Mouse (Mus musculus) brain, embryonic 18.5 days (tissue): ENCODE results near the gene Xylt1.

ENCODE experiments used
- DNase-seq: peaks from one replicate; pipeline ENCODE4 v3.0.0-alpha.2; 2012; ENCODE audit warnings: low read depth, low spot score

Xylt1 gene

DNA sequence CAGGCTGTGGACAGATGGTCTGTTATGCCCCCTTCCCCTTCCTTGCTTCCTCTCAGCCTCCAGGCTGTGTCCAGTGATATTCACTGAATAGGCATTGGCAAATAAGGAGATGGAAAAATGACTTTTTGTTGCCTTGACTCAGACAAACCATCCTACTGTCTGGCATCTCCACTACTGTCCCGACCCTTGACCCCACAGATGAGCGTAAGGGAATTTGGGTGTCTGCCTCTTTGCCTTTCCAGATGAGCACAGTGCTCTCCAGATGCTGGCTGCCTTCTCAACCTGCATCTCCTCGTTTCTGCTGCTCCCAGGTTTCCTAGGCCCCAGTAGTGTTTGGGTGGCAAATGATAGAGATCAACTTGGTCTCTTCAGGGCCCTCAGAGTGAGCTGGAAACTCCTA lies 54.3 kb downstream of the Xylt1 start:
- no peak for DNase-seq

DNA sequence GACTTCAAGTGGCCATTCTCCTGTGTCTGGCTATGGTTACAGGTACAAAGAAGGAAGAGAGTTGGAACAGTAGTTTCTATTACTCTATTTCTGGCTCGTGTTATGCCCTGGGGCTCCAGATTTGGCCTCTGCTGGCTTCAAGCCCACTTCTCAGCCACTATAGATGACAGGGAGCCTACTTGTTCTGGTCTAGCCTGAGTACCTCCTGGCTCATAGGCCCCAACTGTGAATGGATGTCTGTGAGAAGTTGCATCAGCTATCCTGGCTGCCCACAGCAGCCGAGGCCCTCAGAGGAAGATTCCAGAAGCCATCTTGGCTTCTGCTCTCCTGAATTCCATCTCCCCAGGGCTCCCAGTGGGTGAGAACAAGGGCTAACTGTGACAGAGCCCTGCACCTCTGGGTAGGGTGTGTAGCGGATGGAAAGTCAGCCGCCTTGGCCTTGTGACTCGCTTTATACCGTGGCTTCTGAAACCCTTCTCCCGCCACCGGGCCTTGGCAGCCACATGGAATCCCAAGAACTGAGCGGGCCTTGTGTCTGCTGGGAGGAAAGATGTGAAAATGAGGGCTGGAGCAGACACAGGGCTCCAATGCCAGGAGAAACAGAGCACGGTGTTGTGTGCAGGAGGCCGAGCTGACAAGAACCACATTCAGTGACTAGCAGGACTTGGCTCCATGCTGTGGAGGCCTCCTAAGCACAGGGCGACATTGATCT lies 55.1 kb downstream of the Xylt1 start:
- peak; percentile 46 for DNase-seq

DNA sequence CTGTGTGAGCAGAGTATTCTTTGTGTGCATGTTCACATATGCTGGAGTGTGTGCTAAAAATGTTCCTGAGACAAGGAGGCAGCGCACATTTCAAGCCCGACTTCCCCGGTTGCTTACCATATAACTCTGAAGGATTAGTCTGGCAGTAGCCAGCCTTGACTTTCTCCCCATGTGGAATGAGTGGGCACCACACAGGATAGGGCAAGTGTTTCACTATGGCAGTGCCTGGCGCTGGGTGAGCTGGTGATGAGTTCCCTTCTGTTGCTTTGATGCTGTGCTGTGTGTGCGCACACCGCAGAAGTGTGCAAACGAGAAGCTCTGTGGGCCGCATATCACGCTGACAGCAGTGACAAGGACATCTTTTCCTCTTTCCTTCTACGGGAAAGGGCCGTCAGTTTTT lies 56.1 kb downstream of the Xylt1 start:
- DNase-seq, result no peak

DNA sequence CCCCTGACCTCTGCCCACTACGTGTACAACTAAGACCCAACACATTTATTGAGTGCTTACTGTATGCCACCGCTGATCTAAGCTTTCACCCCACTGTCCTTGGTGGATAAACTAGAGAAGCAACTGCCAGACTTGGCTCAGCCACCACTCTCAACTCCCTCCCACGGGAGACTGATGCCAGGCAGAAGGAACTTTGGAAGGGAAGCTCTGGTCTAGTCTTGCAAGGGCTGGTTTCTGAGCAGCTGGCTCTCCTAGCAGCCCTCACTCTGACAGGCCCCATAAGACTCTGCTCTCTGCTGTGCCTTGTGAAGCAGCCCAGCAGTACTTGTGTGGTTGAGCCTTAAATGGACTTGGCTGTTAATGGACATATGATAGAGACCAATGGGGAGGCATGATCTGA lies 60.2 kb downstream of the Xylt1 start:
- DNase-seq, result no peak

DNA sequence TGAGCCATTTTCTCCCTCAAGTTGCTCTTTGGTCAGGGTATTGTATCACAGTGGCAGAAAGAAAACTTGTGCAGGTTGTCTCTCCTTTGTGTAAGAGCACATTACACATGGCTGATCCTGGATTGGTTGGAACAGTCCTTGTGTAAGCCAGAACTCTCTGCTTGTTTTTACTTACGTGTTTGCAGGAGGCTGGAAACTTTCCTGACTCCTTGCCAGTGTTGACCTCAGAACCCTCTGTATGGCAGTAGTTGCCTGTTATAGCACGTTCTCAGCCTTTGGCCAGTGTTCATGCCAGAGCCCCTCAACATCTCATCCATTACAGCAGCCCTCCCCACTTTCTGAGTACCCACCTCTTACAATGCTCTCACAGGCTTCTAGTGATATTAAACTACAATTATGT lies 61.9 kb downstream of the Xylt1 start:
- DNase-seq, result no peak

GRCm38 (mm10) chr7:117443215-117443614 lies 62.4 kb downstream of the Xylt1 start:
- no peak for DNase-seq

GRCm38 (mm10) chr7:117445471-117445870 lies 64.7 kb downstream of the Xylt1 start:
- no peak for DNase-seq

DNA sequence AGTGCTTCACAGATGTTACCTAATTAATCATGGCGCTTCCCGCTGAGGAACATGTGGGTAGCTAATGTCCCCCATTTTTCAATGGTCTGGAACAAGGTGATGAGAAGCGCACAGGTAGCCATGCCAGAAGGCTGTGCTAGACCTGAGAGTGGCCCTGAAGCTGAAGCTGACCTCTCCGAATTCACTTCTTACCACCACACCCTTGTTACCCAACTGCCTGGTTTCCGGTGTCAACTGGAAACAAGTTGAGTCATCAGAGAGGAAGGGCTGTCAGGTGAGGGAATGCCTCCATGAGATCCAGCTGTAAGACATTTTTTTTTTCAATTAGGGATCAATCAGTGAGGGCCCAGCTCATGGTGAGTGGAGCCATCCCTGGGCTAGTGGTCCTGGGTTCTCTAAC lies 68.8 kb downstream of the Xylt1 start:
- no peak for DNase-seq

- DNase-seq, result no peak
Measured at GRCm38 (mm10) chr7:117451212-117451611, 70.4 kb downstream of the Xylt1 start.

DNA sequence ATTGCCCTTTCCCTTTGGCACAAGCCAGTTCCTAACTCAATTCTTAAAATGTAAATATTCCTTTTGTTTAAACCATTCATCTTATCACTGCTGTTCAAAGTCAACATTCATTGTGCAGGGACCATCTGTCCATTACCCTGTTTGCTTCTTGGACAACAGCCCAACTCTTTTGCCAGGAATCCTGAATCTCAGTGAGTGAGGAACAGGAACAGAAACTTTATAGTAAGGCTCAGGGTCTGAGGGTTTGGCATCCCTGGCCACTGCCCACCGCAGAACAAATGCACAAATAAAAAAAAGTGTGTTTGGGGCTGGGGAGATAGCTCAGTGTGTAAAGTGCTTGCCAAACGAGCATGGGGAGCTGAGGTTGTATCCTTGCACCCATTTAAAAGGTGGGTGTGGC lies 71.5 kb downstream of the Xylt1 start:
- DNase-seq, result no peak

DNA sequence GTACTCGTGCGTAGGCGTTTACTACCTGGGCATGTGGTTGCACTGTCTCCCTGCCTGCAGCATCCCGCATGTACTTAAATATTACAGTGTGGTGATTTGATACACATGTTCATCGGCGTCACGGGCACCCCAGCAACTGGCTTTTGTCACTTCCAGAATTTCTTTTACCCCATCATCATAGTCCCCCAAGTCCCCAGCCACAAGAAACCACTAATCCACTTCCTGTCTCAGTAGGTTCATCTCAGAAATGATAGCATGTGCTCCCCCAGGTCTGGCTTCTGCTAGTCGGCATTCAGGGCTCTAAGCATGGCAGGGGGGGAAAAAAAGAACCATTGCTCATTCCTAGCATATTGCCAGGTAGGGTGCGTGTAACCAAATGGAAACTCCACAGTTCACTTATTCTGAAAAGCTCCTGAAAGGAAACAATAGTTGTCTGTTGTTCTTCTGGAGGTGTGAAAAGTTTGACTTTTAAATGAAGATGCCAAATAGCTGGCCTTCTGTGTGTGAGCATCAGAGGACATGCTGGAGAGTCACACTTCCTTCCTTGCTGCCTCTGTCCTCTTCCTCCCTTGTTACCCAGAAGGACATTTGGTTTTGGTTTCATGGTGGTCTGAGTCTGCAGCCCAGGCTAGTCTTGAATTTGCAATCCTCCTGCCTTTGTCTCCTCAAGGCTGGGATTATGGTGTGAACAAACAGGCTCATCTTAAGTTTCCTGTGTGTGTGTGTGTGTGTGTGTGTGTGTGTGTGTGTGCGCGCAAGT lies 74.2 kb downstream of the Xylt1 start:
- DNase-seq, result no peak

DNA sequence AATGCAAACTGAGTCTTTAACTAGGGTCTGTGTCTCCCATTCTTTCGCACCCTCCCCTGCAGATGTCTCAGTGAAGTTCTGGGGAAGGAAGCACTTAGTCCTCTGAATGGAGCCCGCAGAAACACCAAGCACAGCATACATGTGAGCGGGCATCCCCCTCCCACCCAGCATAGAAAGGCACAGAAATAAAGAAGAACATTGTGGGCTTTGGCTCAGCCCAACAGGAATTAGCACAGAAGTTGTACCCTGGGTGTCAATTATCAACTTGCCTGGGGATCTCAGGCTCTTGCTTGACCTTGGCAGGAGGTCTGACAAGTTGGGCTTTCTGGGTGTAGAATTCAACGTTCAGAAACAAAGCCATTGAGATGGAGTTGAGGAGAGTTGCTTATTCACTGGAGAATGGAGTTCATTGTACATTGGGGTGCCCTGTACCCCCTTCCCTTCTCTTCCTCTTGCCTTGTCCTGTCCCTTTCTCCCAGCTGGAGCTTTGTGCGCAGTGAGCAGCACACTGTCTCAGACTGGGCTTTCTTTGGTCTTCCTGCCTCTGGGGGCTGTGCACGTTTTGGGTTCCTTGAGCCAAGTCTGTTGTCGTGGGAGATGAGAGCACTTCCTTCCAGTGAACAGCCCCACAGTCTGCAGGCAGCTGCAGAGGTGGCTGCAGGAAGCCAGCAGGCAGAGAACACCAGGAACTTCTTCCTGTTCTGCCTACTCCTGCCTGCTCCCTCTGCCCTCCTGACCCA lies 81.6 kb downstream of the Xylt1 start:
- no peak for DNase-seq

DNA sequence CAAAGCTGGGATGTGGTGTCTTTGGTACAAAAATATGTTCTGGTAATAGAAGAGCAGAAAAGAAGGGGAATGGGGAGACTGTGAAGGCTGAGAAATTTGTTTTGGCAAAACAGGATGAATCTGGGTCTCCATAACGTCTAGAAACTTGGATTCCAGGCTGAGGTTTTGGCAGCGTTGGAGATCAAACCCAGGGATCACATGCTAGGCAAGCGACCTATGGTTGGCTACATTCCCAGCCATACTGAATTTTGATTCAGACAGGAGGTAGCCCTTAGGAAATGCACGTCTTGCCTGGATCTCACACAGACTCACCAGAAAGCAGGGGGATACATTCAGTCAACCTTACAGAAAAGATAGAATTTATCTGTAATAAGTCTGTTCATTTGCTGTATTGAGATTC lies 84.2 kb downstream of the Xylt1 start:
- DNase-seq, result no peak

GRCm38 (mm10) chr7:117466006-117466780 lies 85.4 kb downstream of the Xylt1 start:
- no peak for DNase-seq

DNA sequence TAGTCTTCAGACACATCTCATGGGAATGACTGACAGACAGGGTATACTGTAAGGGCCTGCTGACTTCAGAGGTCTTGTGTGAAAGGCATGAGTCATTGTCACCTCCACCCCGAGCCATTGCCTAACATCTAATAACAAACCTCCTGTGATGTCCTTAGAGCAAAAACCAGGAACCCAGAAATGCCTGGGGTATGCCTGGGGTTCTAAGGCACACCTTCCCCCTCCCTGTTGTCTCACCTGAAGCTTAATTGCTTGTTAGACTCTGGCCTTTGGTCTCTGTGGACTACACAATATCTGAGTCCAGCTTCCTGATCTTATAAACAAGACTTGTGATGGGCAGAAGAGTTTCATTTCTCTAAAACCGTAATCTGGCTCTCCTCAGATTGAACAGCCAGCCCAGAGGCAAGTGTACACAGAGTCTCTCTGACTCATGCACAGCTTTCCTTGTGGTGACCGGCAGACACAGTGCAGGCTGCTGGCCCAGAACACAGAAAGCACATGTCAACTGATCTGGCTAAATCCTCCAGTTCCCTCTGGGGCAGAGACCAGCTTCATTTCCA lies 89.5 kb downstream of the Xylt1 start:
- DNase-seq, result no peak

DNA sequence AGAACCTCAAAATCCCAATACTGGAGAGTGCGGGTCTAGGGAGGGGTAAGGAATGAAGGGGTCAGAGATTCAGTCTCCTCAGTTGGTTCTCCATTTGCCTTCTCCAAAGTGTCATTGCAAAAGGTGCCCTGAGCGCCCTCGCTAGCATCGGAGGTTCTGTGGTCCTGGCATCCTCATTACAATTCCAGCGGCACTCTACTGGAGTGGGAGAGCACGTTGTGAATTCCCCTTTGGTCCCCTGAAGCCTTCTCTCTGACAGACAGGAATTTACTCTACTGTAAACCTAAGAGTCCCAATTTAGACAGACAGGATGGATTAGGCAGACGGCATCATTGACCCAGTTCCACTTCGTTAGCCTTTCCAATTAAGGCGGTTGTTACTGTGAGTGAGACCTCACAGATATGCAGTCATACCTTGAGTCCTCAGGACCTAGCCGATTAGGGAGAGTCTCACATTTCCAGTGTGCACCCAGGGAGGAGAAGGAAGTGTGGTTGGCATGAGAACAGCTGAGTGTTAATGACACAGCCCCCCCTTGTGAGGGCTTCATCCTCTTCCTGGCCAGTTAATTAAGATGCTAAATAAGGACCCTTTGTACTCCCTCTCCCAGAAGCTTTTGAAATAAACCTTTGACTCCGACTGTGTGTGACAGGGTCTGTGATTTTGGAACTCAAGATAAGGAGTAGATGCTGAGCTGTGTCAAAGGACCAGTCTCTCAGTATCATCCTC lies 91.4 kb downstream of the Xylt1 start:
- DNase-seq, result no peak

DNA sequence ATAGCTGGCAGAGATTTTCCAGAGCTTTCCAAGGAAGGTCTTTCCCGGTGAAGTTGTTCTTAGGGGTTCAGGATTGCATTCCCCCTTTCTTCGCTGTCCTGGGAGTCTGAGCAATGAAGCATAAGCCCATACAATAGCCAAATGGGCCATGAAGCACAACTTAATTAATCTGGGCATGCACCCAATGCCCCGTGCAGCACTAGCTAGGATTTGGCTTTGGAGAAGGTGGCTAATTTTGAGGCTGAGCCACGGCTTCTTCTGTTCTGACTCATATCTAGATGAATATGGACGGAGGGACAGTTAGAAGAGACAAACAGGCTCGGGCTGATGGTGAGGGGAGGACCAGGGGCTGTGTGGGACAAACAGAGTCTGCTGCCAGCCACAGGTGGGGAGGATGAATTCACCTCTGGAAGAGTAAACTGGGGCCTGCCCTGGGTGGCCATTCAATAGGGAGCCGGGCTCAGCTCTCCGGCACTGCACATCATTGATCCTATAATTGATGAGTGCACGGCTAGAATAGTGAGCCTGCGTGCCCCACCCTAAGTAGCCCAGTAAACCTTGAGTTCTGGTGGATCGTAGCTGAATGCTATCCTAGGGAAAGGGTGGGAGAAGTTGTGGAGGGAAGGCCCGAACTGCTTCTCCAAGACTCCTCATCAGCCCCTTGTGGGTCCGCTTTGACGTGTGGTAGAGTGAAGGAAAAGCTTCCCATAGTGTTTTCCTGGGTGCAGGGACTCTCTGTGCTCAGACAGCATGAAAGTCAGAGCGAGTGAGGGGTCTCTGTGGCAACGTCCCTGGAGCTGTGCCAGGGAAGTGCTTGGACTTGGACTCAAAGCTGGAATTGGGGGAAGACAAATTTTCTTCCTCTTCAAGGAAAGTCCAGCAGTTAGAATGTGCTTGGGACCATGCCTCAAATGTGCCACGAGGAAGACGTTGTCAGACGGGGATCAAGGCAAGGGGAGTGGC lies 92.3 kb downstream of the Xylt1 start:
- DNase-seq, result no peak

DNA sequence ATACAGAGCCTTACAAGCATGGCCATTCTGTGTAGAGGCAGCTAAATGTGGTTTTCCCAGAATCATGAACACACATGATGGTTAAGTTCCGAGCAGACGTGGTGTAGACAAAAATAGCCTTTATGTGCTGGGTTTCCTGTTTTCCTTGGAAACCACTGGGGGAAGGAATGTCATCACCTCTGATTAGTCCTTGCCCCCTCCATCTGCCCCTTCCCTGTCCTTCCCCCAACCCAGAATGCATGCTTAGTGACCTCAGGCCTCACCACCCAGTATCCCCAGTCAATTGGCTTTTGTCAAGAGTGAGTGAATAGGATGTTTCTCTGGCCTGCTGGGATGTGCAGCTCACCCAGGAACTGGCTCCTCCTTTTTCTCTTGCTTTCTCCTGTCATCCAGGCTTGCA lies 93.5 kb downstream of the Xylt1 start:
- DNase-seq, result no peak

DNA sequence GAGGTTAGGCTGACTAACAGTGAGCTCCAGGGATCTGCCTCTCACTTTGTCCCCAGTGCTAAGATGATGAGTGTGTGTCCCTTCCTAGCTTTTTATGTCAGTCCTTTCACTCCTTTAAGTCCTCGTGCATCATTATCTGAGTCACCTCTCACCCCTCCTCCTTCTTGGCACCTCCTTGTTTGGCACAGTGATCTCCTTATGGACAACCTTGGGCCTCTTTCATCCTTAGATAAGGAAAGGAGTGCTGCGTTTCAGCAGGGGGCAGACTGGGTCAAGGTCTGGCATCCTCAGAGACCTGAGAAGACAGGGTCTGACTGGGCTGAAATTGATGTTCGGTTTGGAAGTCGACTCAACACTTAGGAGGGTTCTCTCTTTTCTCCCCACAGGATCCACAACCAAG lies 94.3 kb downstream of the Xylt1 start:
- no peak for DNase-seq

DNA sequence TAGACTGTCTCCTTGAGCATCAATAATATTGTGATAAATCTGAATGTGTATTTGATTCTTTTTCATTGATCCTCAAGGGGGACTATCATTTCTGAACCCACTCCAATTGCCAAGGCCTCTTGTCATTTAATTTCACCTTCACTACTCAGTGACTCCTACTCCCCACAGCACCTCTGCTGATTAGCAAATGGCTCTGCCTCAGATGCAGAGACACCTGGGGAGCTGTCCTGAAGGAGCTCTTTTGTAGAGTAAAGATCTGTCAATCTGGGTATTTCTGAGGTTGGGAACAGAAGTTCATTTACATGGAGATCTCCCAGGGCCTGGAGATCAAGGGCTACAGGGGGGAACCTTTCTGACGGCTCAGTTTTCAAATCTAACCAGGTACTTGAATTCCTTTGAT lies 98.2 kb downstream of the Xylt1 start:
- DNase-seq, result no peak
